Comparison of ENCODE assay signal across 10 mouse cellular contexts in genomic region chr5:118558841-118559240, GRCm38 (mm10). TPM values are rescaled to one million over a fixed set of nuclear protein-coding genes. Genes with fewer than 3 reads are reported as not detected.
DNase-seq lines count a peak whose midpoint lies in the region; ATAC-seq and TF ChIP-seq lines count a peak whose summit lies in the region.
"Had no signal": no experiment of that assay in that cellular context is flagged by ENCODE, and none has a peak within 500 bp of the region (broad histone marks: within the 10 kb centered on the region; RNA-seq: fewer than 3 reads in every experiment).

No protein-coding gene starts in this region.

- no peak for DNase-seq in forebrain, embryonic 14.5 days (ENCODE audit: low spot score)
- DNase-seq in lung, postnatal 0 days (ENCODE audit: low spot score), result no peak
- DNase-seq in lung, postnatal 14 days, result no peak
- DNase-seq in R1 (ENCODE audit: low read depth, low spot score), result peak; percentile 63
- no peak for DNase-seq in left cerebral cortex, adult 2 months (ENCODE audit: extremely low spot score in 1 of 2, low spot score in 2 of 2)
- DNase-seq: gastrocnemius, postnatal 36 days; spleen, adult 18-20 months had no signal

- peaks cover 25% of the 10 kb centered on the region for H3K4me1 ChIP-seq in forebrain, embryonic 12.5 days
- H3K4me1 ChIP-seq in forebrain, embryonic 14.5 days (ENCODE audit: control insufficient read depth, insufficient read depth, low read length), result peaks cover 21% of the 10 kb centered on the region
- 0 out of 2 replicates have a peak, but pooled peaks cover 5% of the 10 kb centered on the region for H3K4me1 ChIP-seq in lung, postnatal 0 days (ENCODE audit: insufficient read depth, low read depth, low read length)
- peaks cover 28% of the 10 kb centered on the region for H3K4me1 ChIP-seq in limb, embryonic 15.5 days

- H3K9ac ChIP-seq in forebrain, embryonic 12.5 days, result 0 out of 2 replicates have a peak overlapping the region, but pooled peaks have one; percentile 91
- H3K9ac ChIP-seq in forebrain, embryonic 14.5 days (ENCODE audit: low read length), result no peak overlapping the region
- H3K9ac ChIP-seq in lung, postnatal 0 days (replicated peaks; ENCODE audit: low read depth), result no peak overlapping the region
- H3K9ac ChIP-seq in limb, embryonic 15.5 days, result no peak overlapping the region

- intact Hi-C loops in left cerebral cortex, adult 2 months (cut with DNase I), result loop anchor here (1.0 to 5.0 kb wide), 2 partner anchors 44 to 287 kb away; no protein-coding TSS in a partner anchor

- 0 out of 2 replicates have a peak, but pooled peaks cover 4% of the 10 kb centered on the region for H3K9me3 ChIP-seq in forebrain, embryonic 12.5 days
- H3K9me3 ChIP-seq in forebrain, embryonic 14.5 days (replicated peaks; ENCODE audit: control insufficient read depth, low read length), result no peaks in the 10 kb centered on the region
- H3K9me3 ChIP-seq in lung, postnatal 0 days (ENCODE audit: low read length), result no peaks in the 10 kb centered on the region
- no peaks in the 10 kb centered on the region for H3K9me3 ChIP-seq in limb, embryonic 15.5 days

- H3K27me3 ChIP-seq in forebrain, embryonic 12.5 days, result peaks cover 16% of the 10 kb centered on the region; the same call in 1 of the 2 replicates
- H3K27me3 ChIP-seq in forebrain, embryonic 14.5 days (replicated peaks; ENCODE audit: control insufficient read depth, insufficient read depth, low read length), result no peaks in the 10 kb centered on the region
- no peaks in the 10 kb centered on the region for H3K27me3 ChIP-seq in lung, postnatal 0 days (replicated peaks; ENCODE audit: insufficient read depth, low read length)
- H3K27me3 ChIP-seq in limb, embryonic 15.5 days, result no peaks in the 10 kb centered on the region

- no peak for ATAC-seq in forebrain, embryonic 12.5 days (ENCODE audit: low FRiP score)
- no peak for ATAC-seq in forebrain, embryonic 14.5 days
- no peak for ATAC-seq in lung, postnatal 0 days
- ATAC-seq in limb, embryonic 15.5 days (ENCODE audit: insufficient number of reproducible peaks, low FRiP score, low TSS enrichment, low read depth), result no peak
- ATAC-seq in granulocyte monocyte progenitor cell, adult 5-6 weeks (replicated peaks; ENCODE audit: poor library complexity, severe bottlenecking), result no peak

- no peak overlapping the region for H3K4me2 ChIP-seq in forebrain, embryonic 12.5 days
- H3K4me2 ChIP-seq in forebrain, embryonic 14.5 days (ENCODE audit: low read length), result no peak overlapping the region
- H3K4me2 ChIP-seq in lung, postnatal 0 days (replicated peaks; ENCODE audit: low read depth, low read length), result no peak overlapping the region
- H3K4me2 ChIP-seq in limb, embryonic 15.5 days, result no peak overlapping the region

- no peak for TF ChIP-seq CTCF in lung, postnatal 0 days (IDR thresholded peaks at IDR 0.05)
- TF ChIP-seq CTCF in left cerebral cortex, adult 2 months (IDR thresholded peaks at IDR 0.05), result no peak

- H3K27ac ChIP-seq in forebrain, embryonic 12.5 days, result no peak overlapping the region; the same call in 1 of the 2 replicates
- H3K27ac ChIP-seq in forebrain, embryonic 14.5 days (ENCODE audit: low read depth, low read length), result no peak overlapping the region
- 0 out of 2 replicates have a peak overlapping the region, but pooled peaks have one; percentile 94 for H3K27ac ChIP-seq in lung, postnatal 0 days (ENCODE audit: low read length)
- H3K27ac ChIP-seq in limb, embryonic 15.5 days, result no peak overlapping the region; the same call in 1 of the 2 replicates
- no peak overlapping the region for H3K27ac ChIP-seq in left cerebral cortex, adult 2 months

- no peaks in the 10 kb centered on the region for H3K36me3 ChIP-seq in forebrain, embryonic 12.5 days (replicated peaks)
- no peaks in the 10 kb centered on the region for H3K36me3 ChIP-seq in forebrain, embryonic 14.5 days (ENCODE audit: control insufficient read depth, insufficient read depth, low read length)
- H3K36me3 ChIP-seq in lung, postnatal 0 days (ENCODE audit: insufficient read depth, low read length), result no peaks in the 10 kb centered on the region
- H3K36me3 ChIP-seq in limb, embryonic 15.5 days, result no peaks in the 10 kb centered on the region

- 84% methylated on average over 6 of the region's 6 CpGs for WGBS in forebrain, embryonic 12.5 days
- WGBS in forebrain, embryonic 14.5 days, result 88% methylated on average over 6 of the region's 6 CpGs
- 89% methylated on average over 6 of the region's 6 CpGs for WGBS in lung, postnatal 0 days
- 70% methylated on average over 6 of the region's 6 CpGs for WGBS in limb, embryonic 15.5 days

- no peak overlapping the region for H3K4me3 ChIP-seq in forebrain, embryonic 12.5 days (replicated peaks)
- no peak overlapping the region for H3K4me3 ChIP-seq in forebrain, embryonic 14.5 days (ENCODE audit: low read depth, low read length)
- H3K4me3 ChIP-seq in lung, postnatal 0 days (ENCODE audit: low read depth, low read length), result no peak overlapping the region
- peak overlapping the region; percentile 74; the same call in 1 of the 2 replicates for H3K4me3 ChIP-seq in limb, embryonic 15.5 days
- H3K4me3 ChIP-seq in left cerebral cortex, adult 2 months, result no peak overlapping the region

- TF ChIP-seq EP300 in lung, postnatal 0 days (IDR thresholded peaks at IDR 0.05), result no peak

RNA-seq across cellular contexts. Expression of gene Med13l, which starts 1.6 kb away (rescaled TPM):
- 17.7 and 19.1 TPM in 2 replicates for polyA plus RNA-seq in forebrain, embryonic 12.5 days (2016; fragmentation: Nextera tagmentation; extraction: Ambion mirVana)
- polyA plus RNA-seq in forebrain, embryonic 14.5 days (2014; fragmentation: Nextera tagmentation; extraction: Ambion mirVana), result 14.6 and 18.9 TPM in 2 replicates
- 10.1 and 11.1 TPM in 2 replicates for polyA plus RNA-seq in lung, postnatal 0 days (2015; fragmentation: Nextera tagmentation; extraction: Ambion mirVana)
- 14.3 and 16.5 TPM in 2 replicates for polyA plus RNA-seq in limb, embryonic 15.5 days (2015; fragmentation: Nextera tagmentation; extraction: Ambion mirVana)
- 42.0 and 50.1 TPM in 2 replicates for total RNA-seq in granulocyte monocyte progenitor cell, adult 5-6 weeks (2014; fragmentation: Nextera tagmentation)
- total RNA-seq in granulocyte monocyte progenitor cell, adult 5-6 weeks (2017), result 23.8 and 27.4 TPM in 2 replicates
- total RNA-seq in left cerebral cortex, adult 2 months (2021), result 100 to 1,000 TPM; 118 to 123 TPM
